Mouse (Mus musculus) myocyte (in vitro differentiated cells): ENCODE results near the gene Stam2.

Experiments
- POLR2A ChIP-seq: IDR thresholded peaks from one replicate; pipeline ENCODE4 v1.6.1; 2011; ENCODE audit warnings: low read depth, mild to moderate bottlenecking, control low read depth, moderate library complexity; ENCODE audit not compliant: insufficient read length
- USF1 ChIP-seq: IDR thresholded peaks from one replicate; pipeline ENCODE4 v1.6.1; 2011; ENCODE audit warnings: low read depth, mild to moderate bottlenecking, control low read depth, moderate library complexity

GRCm38 (mm10) chr2:52714111-52714510 lies 28.0 kb downstream of the Stam2 start:
- TF ChIP-seq POLR2A = no peak
- TF ChIP-seq USF1 = no peak
